31 mouse cellular contexts compared by ENCODE assay signal in the genomic region with DNA sequence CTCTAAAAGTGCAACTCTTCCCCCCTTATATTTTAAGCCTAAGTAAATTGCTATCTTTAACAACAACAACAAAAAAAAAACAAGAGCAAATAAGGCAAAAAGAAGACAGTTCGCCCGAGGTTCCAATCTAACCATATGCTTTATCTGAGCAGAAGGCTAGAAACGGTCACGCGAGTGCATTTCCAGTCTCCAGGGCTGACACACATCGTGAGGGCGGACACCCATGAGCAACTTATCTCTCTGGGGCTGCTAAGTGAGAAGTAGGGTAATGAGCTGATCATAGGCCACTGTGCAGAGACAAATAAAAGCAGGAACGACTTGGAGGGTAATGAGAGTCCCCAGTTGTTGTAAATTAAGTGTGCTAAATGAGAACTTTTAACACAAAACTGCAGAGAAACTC. TPM values are rescaled to one million over a fixed set of nuclear protein-coding genes. Genes with fewer than 3 reads are reported as not detected.
DNase-seq lines count a peak whose midpoint lies in the region; ATAC-seq lines count a peak whose summit lies in the region.
"Had no signal": no experiment of that assay in that cellular context is flagged by ENCODE, and none has a peak within 500 bp of the region (broad histone marks: within the 10 kb centered on the region; RNA-seq: fewer than 3 reads in every experiment).

No protein-coding gene starts in this region.

- H3K36me3 ChIP-seq in liver, embryonic 13.5 days: no peaks in the 10 kb centered on the region

- no peak overlapping the region for H3K4me3 ChIP-seq in liver, embryonic 13.5 days (replicated peaks)
- H3K4me3 ChIP-seq: forebrain, embryonic 15.5 days; heart, embryonic 13.5 days; layer of hippocampus, adult 2 months; left cerebral cortex, adult 2 months; limb, embryonic 13.5 days; midbrain, embryonic 10.5 days; midbrain, embryonic 15.5 days; neural tube, embryonic 15.5 days had no signal

- H3K9me3 ChIP-seq in liver, embryonic 13.5 days (replicated peaks): no peaks in the 10 kb centered on the region
- H3K9me3 ChIP-seq: forebrain, embryonic 15.5 days; heart, embryonic 13.5 days; limb, embryonic 13.5 days; midbrain, embryonic 10.5 days; midbrain, embryonic 15.5 days; neural tube, embryonic 15.5 days had no signal

- DNase-seq in c-Kit-positive CD71-positive TER-119-negative erythroid progenitor cells, embryonic 14.5 days (ENCODE audit: low read depth): peak; percentile 29
- DNase-seq in liver, embryonic 13.5 days: peak; percentile 48
- no peak for DNase-seq in adrenal gland, postnatal 10 days
- no peak for DNase-seq in right cerebral cortex, adult 2 months (ENCODE audit: low spot score in 2 of 2)
- DNase-seq: adrenal gland, adult 2 months; B cell, adult 2 months; cerebellum, adult 11-12 months; cerebellum, postnatal 10 days; heart, postnatal 10 days; kidney, adult 11 months; kidney, postnatal 36 days; lung, adult 2 months; lung, postnatal 10 days; right cerebral cortex, postnatal 25 days; thymus, adult 2 months; thymus, postnatal 4 days had no signal

- peak overlapping the region; percentile 86; the same call in 1 of the 2 replicates for H3K27ac ChIP-seq in liver, embryonic 13.5 days
- H3K27ac ChIP-seq: forebrain, embryonic 15.5 days; heart, embryonic 13.5 days; hindbrain, embryonic 14.5 days; layer of hippocampus, adult 2 months; left cerebral cortex, adult 2 months; limb, embryonic 13.5 days; macrophage; midbrain, embryonic 10.5 days; midbrain, embryonic 15.5 days; neural tube, embryonic 15.5 days; stomach, postnatal 0 days had no signal

- H3K27me3 ChIP-seq in liver, embryonic 13.5 days: no peaks in the 10 kb centered on the region
- H3K27me3 ChIP-seq: forebrain, embryonic 15.5 days; heart, embryonic 13.5 days; limb, embryonic 13.5 days; midbrain, embryonic 15.5 days; neural tube, embryonic 15.5 days had no signal

- 0 out of 2 replicates have a peak overlapping the region, but pooled peaks have one; percentile 7 for H3K4me2 ChIP-seq in liver, embryonic 13.5 days
- H3K4me2 ChIP-seq: forebrain, embryonic 15.5 days; heart, embryonic 13.5 days; hindbrain, embryonic 14.5 days; limb, embryonic 13.5 days; midbrain, embryonic 15.5 days; neural tube, embryonic 15.5 days had no signal

- ATAC-seq in common myeloid progenitor, adult 5-6 weeks (replicated peaks; ENCODE audit: low read depth, poor library complexity, severe bottlenecking): 0 out of 2 replicates have a peak, but pooled peaks have one; percentile 20
- peak; percentile 81 for ATAC-seq in liver, embryonic 13.5 days (ENCODE audit: low read depth)
- peak; percentile 60 for ATAC-seq in megakaryocyte-erythroid progenitor cell, adult 5-6 weeks (replicated peaks; ENCODE audit: low FRiP score, low TSS enrichment, poor library complexity, severe bottlenecking)
- ATAC-seq: activated CD4-positive, CD25-positive, alpha-beta regulatory T cell, adult 4 months; forebrain, embryonic 15.5 days; inflammation-experienced regulatory T-cells, adult 6 months; midbrain, embryonic 15.5 days had no signal

- no peak overlapping the region for H3K9ac ChIP-seq in liver, embryonic 13.5 days
- H3K9ac ChIP-seq: forebrain, embryonic 15.5 days; heart, embryonic 13.5 days; hindbrain, embryonic 14.5 days; limb, embryonic 13.5 days; midbrain, embryonic 15.5 days; neural tube, embryonic 15.5 days had no signal

- 33% methylated on average over 8 of the region's 8 CpGs for WGBS in liver, embryonic 13.5 days (ENCODE audit: insufficient replicate concordance)

- peaks cover 54% of the 10 kb centered on the region for H3K4me1 ChIP-seq in liver, embryonic 13.5 days (replicated peaks)
- H3K4me1 ChIP-seq: forebrain, embryonic 15.5 days; limb, embryonic 13.5 days; midbrain, embryonic 15.5 days; neural tube, embryonic 15.5 days had no signal

RNA-seq across cellular contexts. Expression of a gene that starts 39.6 kb away (rescaled TPM):
- 9.6 and 13.9 TPM in 2 replicates for total RNA-seq in common myeloid progenitor, adult 5-6 weeks (2017)
- 29.7 and 30.2 TPM in 2 replicates for polyA plus RNA-seq in liver, embryonic 13.5 days (2015; fragmentation: Nextera tagmentation; extraction: Ambion mirVana)
- total RNA-seq in megakaryocyte-erythroid progenitor cell, adult 5-6 weeks (2014; fragmentation: Nextera tagmentation): 18.3 and 24.5 TPM in 2 replicates
- 7.4 and 14.8 TPM in 2 replicates for total RNA-seq in megakaryocyte-erythroid progenitor cell, adult 5-6 weeks (2017)
- total RNA-seq in adrenal gland, postnatal 10 days (2021): 10 to 100 TPM; 66.2 to 68.2 TPM

Comparison
In these comparisons a context has a peak if more than half of its experiments do, and no peak if none do; other contexts are left out.
1. DNase-seq: peak in c-Kit-positive CD71-positive TER-119-negative erythroid progenitor cells, embryonic 14.5 days (single experiment) and liver, embryonic 13.5 days (single experiment); none in adrenal gland, postnatal 10 days (single experiment) and right cerebral cortex, adult 2 months (0 of 2).
2. ATAC-seq: peak in every context shown above with its lines; median percentile 81 in liver, embryonic 13.5 days; 60 in megakaryocyte-erythroid progenitor cell, adult 5-6 weeks; 20 in common myeloid progenitor, adult 5-6 weeks.